Mouse (Mus musculus): ENCODE measurements around the gene Gm21671. TPM values are rescaled to one million over a fixed set of nuclear protein-coding genes. Genes with fewer than 3 reads are reported as not detected.
"Not testable (repeated sequence)": the region's sequence is repeated elsewhere in the genome, so short reads cannot be mapped to it uniquely, and the experiment has no call there.

Gene Gm21671
- polyA plus RNA-seq (2015; fragmentation: Nextera tagmentation; extraction: Ambion mirVana), result not detected in 2 replicates

DNA sequence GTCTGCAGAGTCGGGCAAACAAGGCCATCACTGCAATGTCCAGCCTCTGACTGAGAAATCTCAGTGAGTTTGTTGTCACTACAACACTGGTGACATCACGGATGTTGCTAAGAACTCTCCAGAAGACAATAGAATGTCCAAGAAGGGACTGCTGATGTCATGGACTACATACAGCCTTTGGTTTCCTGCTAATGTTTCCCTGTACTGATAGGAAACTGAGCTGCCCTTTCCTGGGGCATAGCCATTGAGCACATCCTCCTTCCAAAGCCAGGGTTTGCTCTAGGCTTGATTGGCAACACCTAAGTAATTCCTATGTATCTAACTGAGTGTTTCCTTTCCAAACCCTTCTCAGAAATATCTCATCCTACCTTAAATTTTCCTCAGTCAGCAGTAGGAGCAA, at the start of gene Gm21671:
Gm21671 (minus strand) TSS at position 101 of the 400 bp plus-strand sequence.
- H3K27ac ChIP-seq (ENCODE audit: low read length); H3K9me3 ChIP-seq (replicated peaks; ENCODE audit: control insufficient read depth, low read length); H3K36me3 ChIP-seq (ENCODE audit: control insufficient read depth, insufficient read depth); H3K4me1 ChIP-seq (ENCODE audit: control insufficient read depth, insufficient read depth, low read length); H3K4me3 ChIP-seq (ENCODE audit: low read length); H3K9ac ChIP-seq (ENCODE audit: low read length); H3K4me2 ChIP-seq (ENCODE audit: low read depth, low read length); H3K27me3 ChIP-seq (ENCODE audit: control insufficient read depth, insufficient read depth, low read length); ATAC-seq (replicated peaks; ENCODE audit: extremely low read depth, insufficient read depth, low FRiP score): not testable (repeated sequence)
- WGBS, result 70% methylated on average over 2 of the region's 2 CpGs

DNA sequence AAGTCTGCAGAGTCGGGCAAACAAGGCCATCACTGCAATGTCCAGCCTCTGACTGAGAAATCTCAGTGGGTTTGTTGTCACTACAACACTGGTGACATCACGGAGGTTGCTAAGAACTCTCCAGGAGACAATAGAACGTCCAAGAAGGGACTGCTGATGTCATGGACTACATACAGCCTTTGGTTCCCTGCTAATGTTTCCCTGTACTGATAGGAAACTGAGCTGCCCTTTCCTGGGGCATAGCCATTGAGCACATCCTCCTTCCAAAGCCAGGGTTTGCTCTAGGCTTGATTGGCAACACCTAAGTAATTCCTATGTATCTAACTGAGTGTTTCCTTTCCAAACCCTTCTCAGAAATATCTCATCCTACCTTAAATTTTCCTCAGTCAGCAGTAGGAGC, 34.3 kb upstream of the Gm21671 start, which contains the start of gene Gm21698:
Gm21698 (minus strand) TSS at position 101 of the 400 bp plus-strand sequence.
- H3K27ac ChIP-seq (ENCODE audit: low read length); H3K27me3 ChIP-seq (ENCODE audit: control insufficient read depth, insufficient read depth, low read length); H3K4me1 ChIP-seq (ENCODE audit: control insufficient read depth, insufficient read depth, low read length); H3K36me3 ChIP-seq (ENCODE audit: control insufficient read depth, insufficient read depth); H3K4me3 ChIP-seq (ENCODE audit: low read length); H3K9ac ChIP-seq (ENCODE audit: low read length); H3K4me2 ChIP-seq (ENCODE audit: low read depth, low read length); H3K9me3 ChIP-seq (replicated peaks; ENCODE audit: control insufficient read depth, low read length); ATAC-seq (replicated peaks; ENCODE audit: extremely low read depth, insufficient read depth, low FRiP score): not testable (repeated sequence)
- no CpG with 5 or more reads among the region's 3 CpGs for WGBS

DNA sequence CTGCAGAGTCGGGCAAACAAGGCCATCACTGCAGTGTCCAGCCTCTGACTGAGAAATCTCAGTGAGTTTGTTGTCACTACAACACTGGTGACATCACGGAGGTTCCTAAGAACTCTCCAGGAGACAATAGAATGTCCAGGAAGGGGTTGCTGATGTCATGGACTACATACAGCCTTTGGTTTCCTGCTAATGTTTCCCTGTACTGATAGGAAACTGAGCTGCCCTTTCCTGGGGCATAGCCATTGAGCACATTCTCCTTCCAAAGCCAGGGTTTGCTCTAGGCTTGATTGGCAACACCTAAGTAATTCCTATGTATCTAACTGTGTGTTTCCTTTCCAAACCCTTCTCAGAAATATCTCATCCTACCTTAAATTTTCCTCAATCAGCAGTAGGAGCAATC, 18.3 kb upstream of the Gm21671 start, which contains the start of gene Gm21680:
Gm21680 (minus strand) TSS at position 101 of the 400 bp plus-strand sequence.
- H3K4me2 ChIP-seq (ENCODE audit: low read depth, low read length); H3K4me1 ChIP-seq (ENCODE audit: control insufficient read depth, insufficient read depth, low read length); H3K36me3 ChIP-seq (ENCODE audit: control insufficient read depth, insufficient read depth); ATAC-seq (replicated peaks; ENCODE audit: extremely low read depth, insufficient read depth, low FRiP score); H3K4me3 ChIP-seq (ENCODE audit: low read length); H3K9me3 ChIP-seq (replicated peaks; ENCODE audit: control insufficient read depth, low read length); H3K9ac ChIP-seq (ENCODE audit: low read length); H3K27ac ChIP-seq (ENCODE audit: low read length); H3K27me3 ChIP-seq (ENCODE audit: control insufficient read depth, insufficient read depth, low read length): not testable (repeated sequence)
- no CpG with 5 or more reads among the region's 2 CpGs for WGBS

DNA sequence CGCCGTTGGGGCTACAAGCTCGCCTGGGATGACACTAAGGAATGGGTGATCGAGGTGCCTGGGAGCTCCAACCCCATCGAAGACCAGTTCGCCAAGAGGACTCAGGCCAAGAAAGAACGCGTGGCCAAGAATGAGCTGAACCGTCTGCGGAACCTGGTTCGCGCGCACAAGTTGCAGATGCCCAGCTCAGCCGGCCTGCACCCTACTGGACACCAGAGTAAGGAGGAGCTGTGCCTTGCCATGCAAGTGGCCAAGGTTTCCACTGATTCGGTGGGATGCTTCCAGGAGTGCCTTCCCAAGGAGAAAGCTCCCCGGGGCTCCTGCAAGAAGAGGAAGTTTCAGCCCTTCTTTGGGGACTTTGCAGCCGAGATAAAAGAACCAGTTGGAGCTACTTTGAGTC, 2.8 kb upstream of the Gm21671 start:
- peak overlapping the region; percentile 49 for H3K4me2 ChIP-seq (ENCODE audit: low read depth, low read length)
- H3K4me3 ChIP-seq (ENCODE audit: low read length), result peak overlapping the region; percentile 27
- not testable (repeated sequence) for H3K36me3 ChIP-seq (ENCODE audit: control insufficient read depth, insufficient read depth); H3K27me3 ChIP-seq (ENCODE audit: control insufficient read depth, insufficient read depth, low read length); ATAC-seq (replicated peaks; ENCODE audit: extremely low read depth, insufficient read depth, low FRiP score); H3K27ac ChIP-seq (ENCODE audit: low read length); H3K4me1 ChIP-seq (ENCODE audit: control insufficient read depth, insufficient read depth, low read length); H3K9ac ChIP-seq (ENCODE audit: low read length); H3K9me3 ChIP-seq (replicated peaks; ENCODE audit: control insufficient read depth, low read length)
- 41% methylated on average over 16 of the region's 17 CpGs for WGBS

DNA sequence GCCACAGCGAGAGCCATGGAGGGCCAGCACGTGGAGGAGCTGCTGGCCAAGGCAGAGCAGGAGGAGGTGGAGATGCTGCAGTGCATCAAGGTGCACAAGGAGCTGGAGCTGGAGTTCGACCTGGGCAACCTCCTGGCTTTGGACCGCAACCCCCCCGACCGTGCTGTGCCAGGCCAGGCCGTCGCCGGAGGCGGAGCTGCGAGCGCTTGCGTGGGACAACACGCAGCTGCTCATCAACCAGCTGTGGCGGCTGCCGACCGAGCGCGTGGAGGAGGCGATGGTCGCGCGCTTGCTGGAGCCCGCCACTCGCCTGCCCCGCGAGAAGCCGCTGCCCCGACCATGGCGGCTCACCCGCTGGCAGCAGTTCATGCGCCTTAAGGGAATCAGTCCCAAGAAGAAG, 2.4 kb upstream of the Gm21671 start:
- Histone ChIP-seq H3K4me2 (ENCODE audit: low read depth, low read length) (peak overlapping the region; percentile 49), H3K4me3 (ENCODE audit: low read length) (peak overlapping the region; percentile 27)
- H3K9me3 ChIP-seq (replicated peaks; ENCODE audit: control insufficient read depth, low read length); H3K9ac ChIP-seq (ENCODE audit: low read length); H3K27ac ChIP-seq (ENCODE audit: low read length); H3K27me3 ChIP-seq (ENCODE audit: control insufficient read depth, insufficient read depth, low read length); H3K4me1 ChIP-seq (ENCODE audit: control insufficient read depth, insufficient read depth, low read length); ATAC-seq (replicated peaks; ENCODE audit: extremely low read depth, insufficient read depth, low FRiP score); H3K36me3 ChIP-seq (ENCODE audit: control insufficient read depth, insufficient read depth): not testable (repeated sequence)
- 21% methylated on average over 32 of the region's 32 CpGs for WGBS

DNA sequence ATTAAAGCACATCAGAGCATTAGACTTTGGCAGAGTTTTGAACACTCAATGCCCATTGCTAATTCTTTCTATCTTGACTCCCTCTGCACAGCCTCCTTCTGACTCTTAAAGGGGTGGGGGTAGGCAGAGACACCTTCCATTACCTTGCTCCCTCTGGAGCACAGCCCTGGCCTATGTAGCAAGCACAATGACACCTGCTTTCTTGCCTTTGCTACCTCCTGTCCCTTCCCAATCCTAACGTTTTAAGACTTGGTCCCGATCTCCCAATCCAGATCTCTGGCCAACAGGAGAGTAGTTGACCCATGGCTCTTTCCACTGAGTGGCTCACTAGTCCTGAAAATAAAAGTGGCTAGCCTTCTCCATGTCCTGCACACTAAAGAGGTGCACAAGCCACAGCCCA, 8.8 kb downstream of the Gm21671 start:
- not testable (repeated sequence) for H3K4me1 ChIP-seq (ENCODE audit: control insufficient read depth, insufficient read depth, low read length); H3K4me2 ChIP-seq (ENCODE audit: low read depth, low read length); H3K4me3 ChIP-seq (ENCODE audit: low read length); H3K9ac ChIP-seq (ENCODE audit: low read length); H3K27ac ChIP-seq (ENCODE audit: low read length); H3K36me3 ChIP-seq (ENCODE audit: control insufficient read depth, insufficient read depth); ATAC-seq (replicated peaks; ENCODE audit: extremely low read depth, insufficient read depth, low FRiP score); H3K27me3 ChIP-seq (ENCODE audit: control insufficient read depth, insufficient read depth, low read length); H3K9me3 ChIP-seq (replicated peaks; ENCODE audit: control insufficient read depth, low read length)
- WGBS, result 73% methylated on average over 2 of the region's 2 CpGs

DNA sequence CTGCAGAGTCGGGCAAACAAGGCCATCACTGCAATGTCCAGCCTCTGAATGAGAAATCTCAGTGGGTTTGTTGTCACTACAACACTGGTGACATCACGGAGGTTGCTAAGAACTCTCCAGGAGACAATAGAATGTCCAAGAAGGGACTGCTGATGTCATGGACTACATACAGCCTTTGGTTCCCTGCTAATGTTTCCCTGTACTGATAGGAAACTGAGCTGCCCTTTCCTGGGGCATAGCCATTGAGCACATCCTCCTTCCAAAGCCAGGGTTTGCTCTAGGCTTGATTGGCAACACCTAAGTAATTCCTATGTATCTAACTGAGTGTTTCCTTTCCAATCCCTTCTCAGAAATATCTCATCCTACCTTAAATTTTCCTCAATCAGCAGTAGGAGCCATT, 11.9 kb downstream of the Gm21671 start, which contains the start of gene Gm21663:
Gm21663 (minus strand) TSS at position 101 of the 400 bp plus-strand sequence.
- 38% methylated on average over 2 of the region's 2 CpGs for WGBS
- not testable (repeated sequence) for H3K9ac ChIP-seq (ENCODE audit: low read length); H3K4me2 ChIP-seq (ENCODE audit: low read depth, low read length); H3K36me3 ChIP-seq (ENCODE audit: control insufficient read depth, insufficient read depth); H3K27ac ChIP-seq (ENCODE audit: low read length); H3K9me3 ChIP-seq (replicated peaks; ENCODE audit: control insufficient read depth, low read length); H3K27me3 ChIP-seq (ENCODE audit: control insufficient read depth, insufficient read depth, low read length); H3K4me1 ChIP-seq (ENCODE audit: control insufficient read depth, insufficient read depth, low read length); H3K4me3 ChIP-seq (ENCODE audit: low read length); ATAC-seq (replicated peaks; ENCODE audit: extremely low read depth, insufficient read depth, low FRiP score)

Other genes starting within 250 kb of the Gm21671 start
- gene Xrcc2, start 248.6 kb downstream of the Gm21671 start, polyA plus RNA-seq (2015; fragmentation: Nextera tagmentation; extraction: Ambion mirVana), result 7.4 and 8.0 TPM in 2 replicates
- 30.8 and 31.6 TPM in 2 replicates for gene Actr3b, start 194.4 kb downstream of the Gm21671 start, polyA plus RNA-seq (2015; fragmentation: Nextera tagmentation; extraction: Ambion mirVana)
- 0.10 TPM in 1 of 2 replicates, not detected in the other for gene Gm21663, start 12.0 kb downstream of the Gm21671 start, polyA plus RNA-seq (2015; fragmentation: Nextera tagmentation; extraction: Ambion mirVana)
- 0.07 TPM in 1 of 2 replicates, not detected in the other for gene Gm21680, start 18.2 kb upstream of the Gm21671 start, polyA plus RNA-seq (2015; fragmentation: Nextera tagmentation; extraction: Ambion mirVana)
- not detected in 2 replicates for gene Gm21698, start 34.2 kb upstream of the Gm21671 start, polyA plus RNA-seq (2015; fragmentation: Nextera tagmentation; extraction: Ambion mirVana)
- gene Gm1979, start 50.4 kb upstream of the Gm21671 start, polyA plus RNA-seq (2015; fragmentation: Nextera tagmentation; extraction: Ambion mirVana), result 0.10 TPM in 1 of 2 replicates, not detected in the other
- not detected in 2 replicates for gene Gm5862, start 68.5 kb upstream of the Gm21671 start, polyA plus RNA-seq (2015; fragmentation: Nextera tagmentation; extraction: Ambion mirVana)
- gene Speer4a, start 85.1 kb upstream of the Gm21671 start, polyA plus RNA-seq (2015; fragmentation: Nextera tagmentation; extraction: Ambion mirVana), result 0.05 TPM in 1 of 2 replicates, not detected in the other
- not detected in 2 replicates for gene Gm7347, start 104.2 kb upstream of the Gm21671 start, polyA plus RNA-seq (2015; fragmentation: Nextera tagmentation; extraction: Ambion mirVana)
- not detected in 2 replicates for gene Gm10471, start 134.9 kb upstream of the Gm21671 start, polyA plus RNA-seq (2015; fragmentation: Nextera tagmentation; extraction: Ambion mirVana)
- 0.09 TPM in 1 of 2 replicates, not detected in the other for gene 5031410I06Rik, start 150.9 kb upstream of the Gm21671 start, polyA plus RNA-seq (2015; fragmentation: Nextera tagmentation; extraction: Ambion mirVana)
- gene Gm10220, start 167.0 kb upstream of the Gm21671 start, polyA plus RNA-seq (2015; fragmentation: Nextera tagmentation; extraction: Ambion mirVana), result not detected in 2 replicates